Mouse (Mus musculus) cerebellum, postnatal 36 days (tissue): ENCODE measurements around the gene Cox5b.

ENCODE experiments used
- DNase-seq, 2 experiments: peaks; one replicate each; pipeline ENCODE4 v3.0.0; 2021 to 2022; ENCODE audit warnings: mixed read lengths in 2 of 2

The Cox5b gene

DNA sequence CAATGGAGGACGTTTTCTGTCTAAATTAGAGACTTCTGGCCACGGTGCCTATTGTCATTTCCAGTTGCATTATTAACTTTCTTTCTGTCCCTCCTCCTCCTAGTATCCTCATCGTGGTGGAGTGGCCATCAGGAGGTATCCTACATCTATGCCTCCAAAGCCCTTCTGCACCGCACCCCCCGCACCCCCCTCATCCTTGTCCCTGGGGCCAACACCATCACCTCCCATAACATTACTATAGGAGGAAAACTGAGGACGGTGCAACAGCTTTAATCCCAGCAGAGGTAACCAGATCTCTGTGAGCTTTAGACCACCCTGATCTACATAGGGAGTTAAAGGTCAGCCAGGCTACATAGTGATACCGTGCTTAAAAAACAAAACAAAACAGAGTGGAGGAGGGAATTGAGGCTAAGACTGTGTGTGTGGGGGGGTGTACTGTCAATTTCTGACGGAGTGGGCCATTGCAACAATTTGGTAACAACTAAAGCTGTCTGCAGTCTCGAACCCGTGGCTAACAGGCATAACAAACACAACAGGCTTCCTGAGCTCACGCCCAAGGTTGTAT is 496 bp upstream of the Cox5b start:
- DNase-seq: no peak

DNA sequence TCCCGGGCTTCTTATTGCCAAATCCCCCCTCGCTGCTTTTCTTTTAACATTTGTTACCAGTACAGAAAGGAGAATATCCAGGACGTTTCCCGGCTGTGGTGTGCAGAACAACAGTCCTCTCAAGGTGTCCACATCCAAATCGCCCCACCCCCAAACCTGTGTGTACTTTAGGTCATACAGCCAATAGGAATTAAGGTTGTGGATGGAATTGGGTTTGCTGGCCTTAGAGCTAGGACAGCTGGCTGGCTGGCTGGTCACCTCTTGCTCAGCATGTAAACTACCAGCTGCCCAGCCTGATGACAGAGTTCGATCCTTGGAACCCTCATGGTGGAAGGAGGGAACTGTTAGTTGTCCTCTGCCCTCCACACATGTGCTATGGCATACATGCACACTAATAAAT is 3.6 kb downstream of the Cox5b start:
- DNase-seq: no peak

DNA sequence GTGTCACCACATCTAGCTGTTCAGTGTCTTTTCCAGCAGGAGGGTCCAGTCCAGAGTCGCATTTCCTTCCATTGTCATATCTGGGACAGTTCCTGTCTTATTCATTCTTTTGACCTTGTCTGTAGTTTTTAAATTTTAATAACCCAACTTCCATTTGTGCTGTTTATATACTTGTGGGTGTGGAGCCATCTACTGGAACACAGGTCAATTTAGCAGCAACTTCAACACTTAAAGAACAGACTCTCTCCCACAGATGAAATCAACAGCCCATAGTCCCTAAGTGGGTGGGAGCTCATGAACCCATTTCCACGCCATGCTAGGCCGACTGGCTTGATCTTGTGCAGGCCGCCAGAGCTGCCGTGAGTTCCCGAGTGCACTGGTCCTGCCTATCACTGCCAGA is 5.2 kb downstream of the Cox5b start:
- no peak for DNase-seq

DNA sequence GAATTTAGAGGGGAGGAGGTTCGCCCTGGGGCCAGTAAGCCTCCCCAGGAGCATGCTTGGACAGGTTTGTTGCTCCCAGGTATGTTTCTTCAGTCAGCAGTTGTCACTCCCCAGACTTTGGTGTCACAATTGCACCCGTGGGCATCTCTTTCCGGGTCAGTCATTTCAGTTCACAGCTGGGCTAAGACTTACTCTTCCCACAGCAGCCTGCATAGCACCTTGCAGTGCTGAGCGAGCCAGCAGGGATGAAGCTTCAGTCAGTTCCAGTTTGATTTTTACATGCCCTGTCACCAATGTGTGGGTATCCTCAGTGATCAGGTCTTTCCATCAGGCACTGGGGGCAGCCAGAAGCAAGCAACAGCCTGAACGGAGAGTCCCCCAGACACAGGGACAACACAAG is 5.8 kb downstream of the Cox5b start:
- no peak for DNase-seq

DNA sequence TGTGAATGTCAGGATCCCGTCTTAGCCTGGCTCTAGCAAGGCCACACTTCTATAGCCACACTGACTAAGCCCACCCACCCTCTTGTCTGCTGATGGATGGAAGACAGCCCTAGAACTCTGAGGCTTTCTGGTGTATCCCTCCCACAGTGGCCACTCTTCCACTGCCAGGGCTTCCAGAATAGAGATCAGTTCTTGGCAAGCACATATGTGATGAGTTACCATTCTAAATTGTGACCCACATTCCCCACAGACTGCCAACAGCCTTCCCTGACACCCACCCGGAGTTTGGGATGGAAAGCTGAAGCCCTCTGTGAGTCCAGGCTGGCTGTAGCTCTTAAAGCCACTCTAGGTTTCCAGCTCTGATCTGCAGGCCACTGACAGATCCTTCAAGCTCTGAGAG is 15.9 kb downstream of the Cox5b start:
- DNase-seq: no peak

DNA sequence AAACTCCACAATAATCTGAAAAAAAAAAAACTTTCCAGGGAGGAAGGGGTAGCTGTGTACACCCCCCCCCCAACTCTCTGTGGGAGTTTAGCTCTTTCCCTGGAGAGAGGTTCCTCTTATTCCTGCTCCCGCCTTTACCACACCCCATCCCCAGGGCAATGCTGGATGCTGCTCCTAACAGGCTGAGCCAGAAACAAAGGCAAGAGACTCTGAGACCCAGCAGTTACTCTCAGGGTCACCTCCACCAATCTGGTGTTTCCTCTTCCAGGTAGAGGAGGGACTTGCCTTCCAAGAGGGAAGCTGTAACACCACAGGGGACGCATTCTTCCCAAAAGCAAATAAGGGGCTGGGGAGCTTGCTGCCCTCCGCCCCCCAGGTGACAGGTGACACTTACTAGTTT is 16.5 kb downstream of the Cox5b start:
- no peak for DNase-seq

DNA sequence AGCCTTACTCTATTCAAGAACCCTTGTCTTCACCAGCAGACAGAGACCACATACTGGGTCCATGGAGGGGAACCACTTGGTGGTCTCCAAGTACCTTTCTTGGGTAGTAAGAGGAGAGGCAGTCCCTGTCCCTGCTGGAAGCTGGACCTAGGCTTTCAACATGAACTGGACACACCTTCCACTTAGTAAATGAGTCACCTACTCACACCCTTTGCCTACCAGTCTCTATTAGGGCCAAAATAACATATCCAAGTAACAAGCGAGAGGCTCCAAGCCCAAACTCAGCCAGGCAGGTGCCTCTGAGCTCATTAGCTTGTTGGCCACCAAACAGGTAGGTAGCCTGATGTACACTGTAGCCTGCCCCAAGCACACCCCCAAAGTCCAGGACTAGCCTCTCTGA is 17.4 kb downstream of the Cox5b start:
- no peak for DNase-seq

DNA sequence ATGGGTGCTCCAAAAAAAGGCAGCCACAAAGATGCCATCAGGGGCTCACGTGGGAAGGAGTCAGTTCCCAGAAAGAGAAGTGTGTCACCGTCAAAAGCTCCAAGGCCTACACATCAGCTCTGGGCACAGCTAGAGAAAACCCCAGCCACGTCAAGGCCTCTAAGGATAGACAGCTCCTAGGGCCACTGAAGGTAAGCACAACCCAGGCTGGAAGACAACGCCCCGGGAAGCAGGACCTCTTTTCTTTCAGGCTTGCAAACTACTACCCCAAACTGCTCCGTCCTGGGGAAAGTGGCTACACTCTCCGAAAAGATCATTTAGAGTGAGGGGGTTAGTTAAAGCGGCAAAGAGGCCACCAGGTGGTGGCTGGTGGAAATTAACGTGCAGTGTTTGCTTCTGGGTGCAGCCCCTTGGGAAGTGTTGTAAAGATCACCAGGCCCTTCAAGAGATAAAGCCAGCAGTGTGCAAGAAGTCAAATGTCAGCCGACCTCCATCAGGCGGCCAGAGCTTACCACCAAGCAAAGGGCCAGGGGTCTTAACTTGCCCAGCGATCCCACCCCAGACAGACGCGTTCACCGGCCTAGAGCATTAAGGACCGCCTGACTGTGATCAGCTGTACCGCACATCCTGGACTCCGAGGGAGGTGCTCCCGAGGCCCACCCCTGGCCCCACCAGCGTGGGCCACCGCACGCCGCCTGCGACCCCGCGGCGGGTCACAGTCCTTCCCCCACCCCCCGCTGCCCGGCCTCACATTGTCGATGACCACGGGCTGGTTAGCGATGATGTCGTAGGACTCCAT is 18.0 kb downstream of the Cox5b start:
- DNase-seq: no peak

DNA sequence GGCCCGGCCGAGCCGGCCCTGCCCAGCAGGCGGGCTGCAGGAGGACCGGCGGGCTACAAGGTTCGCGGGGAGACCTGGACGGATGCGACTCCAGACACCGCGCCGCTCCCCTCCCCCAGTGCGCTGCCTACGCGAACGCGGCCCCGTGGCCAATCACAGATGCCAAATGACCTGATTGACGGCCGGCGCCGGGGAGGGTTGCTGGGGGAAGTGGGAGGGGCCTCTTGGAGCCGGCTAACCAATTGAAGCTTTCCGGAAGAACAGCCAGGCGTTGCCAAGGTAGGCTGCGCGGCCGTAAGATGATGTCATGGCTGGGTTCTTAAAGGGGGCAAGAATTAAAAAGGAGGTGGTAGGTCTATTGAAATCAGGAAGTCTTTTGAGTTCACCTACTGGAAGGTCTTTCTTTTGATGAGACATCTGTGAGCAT is 18.6 kb downstream of the Cox5b start, which contains the start of gene 4933424G06Rik:
Gene 4933424G06Rik (plus strand): TSS at position 296 of the 427 bp plus-strand sequence.
- peak; percentile 96 to 99 for DNase-seq

DNA sequence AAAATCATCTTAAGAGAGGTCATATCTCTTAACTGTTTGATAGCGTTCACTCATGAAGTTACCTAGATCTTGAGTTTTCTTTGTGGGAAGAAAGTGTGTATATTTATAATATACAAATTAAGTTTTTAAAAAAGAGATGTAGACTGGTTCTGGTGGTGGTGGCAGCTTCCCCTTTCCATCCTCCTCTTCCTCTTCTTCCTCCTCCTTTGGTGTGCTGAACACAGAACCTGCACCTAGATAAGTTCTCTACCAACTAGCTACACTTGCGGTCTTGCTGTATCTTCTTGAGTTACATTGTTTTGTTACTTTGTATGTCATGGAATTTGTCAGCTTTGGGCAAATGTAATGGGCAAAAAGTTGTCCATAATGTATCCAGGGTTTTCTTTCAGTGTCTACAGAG is 19.9 kb downstream of the Cox5b start:
- DNase-seq: no peak

DNA sequence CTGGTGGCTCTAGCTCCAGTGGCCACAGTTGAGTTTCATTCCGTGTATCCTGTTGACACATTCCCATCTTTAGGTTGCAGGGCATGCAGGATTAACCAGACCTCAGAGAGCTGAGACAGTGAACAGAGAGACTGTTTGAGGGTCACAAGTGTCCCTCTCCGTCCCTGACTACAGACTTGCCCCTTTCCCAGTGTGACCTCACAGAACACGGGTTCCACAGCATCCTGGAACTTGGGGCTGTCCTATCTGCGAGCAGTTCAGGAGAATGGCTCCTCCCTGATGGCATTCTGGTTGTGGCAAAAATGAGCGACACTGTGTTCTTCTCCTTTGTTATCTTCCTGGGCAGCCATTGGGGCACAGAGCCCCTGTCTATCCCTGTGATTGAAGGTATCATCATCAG is 23.1 kb downstream of the Cox5b start, which contains the start of gene Actr1b:
Gene Actr1b (minus strand): TSS at position 112 of the 400 bp plus-strand sequence.
- no peak for DNase-seq

DNA sequence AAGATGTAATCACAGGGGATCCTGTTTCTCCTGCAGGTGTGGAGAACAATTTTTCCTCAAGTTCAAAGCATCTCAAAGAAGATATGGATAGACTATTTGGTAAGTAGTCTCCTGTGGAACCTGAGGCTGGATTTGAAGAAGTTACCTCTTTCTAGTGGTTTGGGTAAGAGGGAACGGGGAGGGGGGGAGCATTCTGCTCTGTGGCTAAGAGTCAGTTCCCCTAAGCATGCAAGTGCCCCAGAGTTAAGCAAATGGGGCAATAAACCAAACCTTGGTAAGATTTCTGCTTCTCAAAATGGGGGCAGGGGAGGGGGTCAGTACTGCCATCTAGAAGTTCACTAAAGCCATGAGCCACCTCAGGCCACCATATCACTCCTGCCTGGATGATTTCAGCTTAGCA is 27.5 kb downstream of the Cox5b start:
- DNase-seq: no peak

DNA sequence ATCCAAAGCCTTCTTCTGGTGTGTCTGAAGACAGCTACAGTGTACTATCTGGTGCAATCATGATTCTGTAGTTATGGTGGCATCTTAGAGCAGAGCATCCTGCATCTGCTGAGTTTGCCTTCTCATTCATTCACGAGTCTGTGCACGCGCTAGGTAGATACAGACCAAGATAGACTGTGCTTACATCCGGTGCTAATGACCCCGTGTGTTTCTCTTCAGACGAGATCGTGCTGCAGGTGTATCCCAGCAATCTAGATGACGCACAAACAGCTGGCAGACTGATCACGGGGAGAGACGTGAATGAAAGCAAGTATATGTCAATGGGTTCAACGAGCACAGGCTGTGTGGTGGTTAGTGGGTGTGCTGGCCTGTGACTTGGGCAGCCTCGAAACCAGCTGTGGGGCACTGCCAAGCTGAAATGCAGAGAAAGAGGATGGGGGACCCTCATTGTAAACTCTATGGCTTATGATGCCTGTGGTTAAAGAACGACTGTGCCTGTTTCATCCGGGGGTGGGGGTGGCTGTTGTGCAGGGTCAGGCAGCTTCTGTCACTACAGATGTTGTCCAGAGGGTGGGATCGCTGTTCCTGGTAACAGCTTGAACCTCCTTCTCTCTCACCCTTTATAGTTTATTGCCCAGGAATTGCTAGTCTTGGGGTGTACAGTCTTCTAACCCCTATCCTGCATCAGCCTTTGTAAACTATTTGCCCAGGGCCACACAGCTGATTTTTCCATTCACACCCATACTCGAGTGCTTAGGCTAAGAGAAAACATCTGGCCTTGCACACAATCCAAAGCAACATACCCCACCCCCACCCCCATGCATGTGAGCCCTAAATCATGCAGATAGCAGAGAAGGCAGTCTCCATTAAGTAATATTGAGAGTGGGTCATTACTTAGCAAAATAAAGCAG is 32.2 kb downstream of the Cox5b start:
- no peak for DNase-seq

DNA sequence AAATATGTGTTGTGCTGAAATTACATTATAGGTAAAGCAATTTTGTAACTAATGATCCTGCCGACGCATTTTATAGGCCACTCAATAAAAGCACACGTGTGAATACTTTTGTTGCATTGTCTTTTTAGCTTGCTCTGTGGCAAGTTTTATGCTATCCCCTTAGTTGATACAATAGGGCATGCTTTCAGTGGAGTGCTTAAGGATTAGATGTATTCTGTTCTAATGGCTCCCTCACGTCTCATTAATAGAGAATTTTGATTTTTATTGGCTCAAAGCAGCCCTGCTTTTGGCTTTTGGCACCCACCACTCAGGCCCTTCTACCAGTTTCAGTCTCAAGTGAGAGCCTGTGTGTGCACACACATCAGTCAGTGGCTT is 32.8 kb downstream of the Cox5b start:
- no peak for DNase-seq

DNA sequence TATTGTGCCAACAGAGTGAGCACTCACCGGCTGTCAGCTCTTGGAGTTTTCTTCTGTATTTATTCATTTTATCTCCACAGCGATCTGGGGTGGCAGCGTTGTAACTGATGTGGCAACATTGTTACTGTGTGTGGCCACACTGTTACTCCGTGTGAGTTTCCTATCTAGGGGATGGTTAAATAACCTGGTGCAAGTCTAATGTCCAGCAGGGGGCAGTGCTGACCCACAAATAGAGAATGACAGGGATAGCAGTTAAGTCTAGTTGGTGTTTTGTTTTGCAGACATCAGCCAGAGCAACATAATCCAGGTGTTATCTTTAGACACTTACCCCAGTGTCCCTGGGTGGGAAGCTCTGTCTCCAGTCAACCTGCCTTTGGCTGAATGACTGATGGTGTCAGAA is 46.1 kb downstream of the Cox5b start:
- DNase-seq: peak; percentile 80 to 88

DNA sequence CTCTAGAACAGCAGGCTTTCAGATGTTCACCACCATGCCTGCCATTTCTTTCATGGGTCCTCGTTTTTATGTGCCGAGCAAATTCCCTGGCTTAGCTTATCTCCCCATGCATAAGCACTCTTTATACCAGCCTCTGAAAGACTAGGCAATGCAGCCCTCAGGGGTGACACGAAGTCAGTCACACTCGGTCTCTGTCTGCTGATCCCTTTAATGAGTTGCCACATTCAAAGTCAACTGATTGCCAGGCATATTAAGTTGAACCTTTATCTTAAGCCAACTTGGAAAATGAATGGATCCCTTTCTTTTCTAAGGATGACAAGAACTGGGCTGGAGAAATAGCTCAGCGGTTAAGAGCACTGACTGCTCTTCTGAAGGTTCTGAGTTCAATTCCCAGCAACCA is 48.0 kb downstream of the Cox5b start:
- no peak for DNase-seq

DNA sequence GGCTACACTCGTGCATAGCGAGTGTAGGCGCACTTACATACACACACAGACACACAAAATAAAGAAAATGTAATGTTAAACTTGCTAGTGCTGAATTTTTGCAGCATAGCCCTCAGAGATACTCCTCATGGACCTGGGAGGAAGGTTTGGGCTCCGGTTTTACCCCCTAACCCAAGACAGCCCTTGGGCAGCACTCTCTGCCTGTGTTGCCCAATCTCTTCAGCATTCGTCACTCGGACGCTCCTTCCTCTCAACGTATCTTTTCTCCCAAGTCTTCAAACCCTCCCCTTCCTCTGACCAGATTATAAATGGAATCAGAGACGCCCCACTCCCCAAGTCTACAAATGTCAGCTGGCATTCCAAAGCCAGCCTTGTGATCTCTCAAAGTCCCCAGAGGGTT is 51.8 kb downstream of the Cox5b start:
- no peak for DNase-seq
